Mouse (Mus musculus): Measurements from ENCODE around the gene Rhbdd2.

Gene Rhbdd2

GRCm38 (mm10) chr5:135682942-135683570 lies 50.6 kb downstream of the Rhbdd2 start:
- no peak for DNase-seq

DNA sequence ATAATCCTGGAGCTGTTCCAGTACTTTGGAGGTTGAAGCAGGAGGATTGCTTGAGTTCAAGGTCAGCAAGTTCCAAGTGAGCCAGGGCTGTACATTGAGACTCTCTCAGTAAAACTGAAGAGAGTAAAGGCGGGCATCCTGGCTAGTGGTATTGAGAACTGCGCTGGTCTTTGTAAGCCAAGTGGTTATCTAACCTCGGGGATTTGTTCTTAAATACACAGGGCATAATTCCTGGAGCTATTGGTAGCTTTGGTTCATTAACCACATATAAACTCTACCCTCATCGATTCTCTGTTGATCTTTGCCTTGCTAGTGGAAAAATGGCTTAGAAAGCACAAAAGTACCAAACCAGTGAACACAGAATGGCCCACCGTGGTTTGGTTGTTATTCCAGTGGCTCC lies 58.0 kb downstream of the Rhbdd2 start:
- no peak for DNase-seq

- DNase-seq = no peak
Observed at GRCm38 (mm10) chr5:135691266-135691665, 58.8 kb downstream of the Rhbdd2 start.

DNA sequence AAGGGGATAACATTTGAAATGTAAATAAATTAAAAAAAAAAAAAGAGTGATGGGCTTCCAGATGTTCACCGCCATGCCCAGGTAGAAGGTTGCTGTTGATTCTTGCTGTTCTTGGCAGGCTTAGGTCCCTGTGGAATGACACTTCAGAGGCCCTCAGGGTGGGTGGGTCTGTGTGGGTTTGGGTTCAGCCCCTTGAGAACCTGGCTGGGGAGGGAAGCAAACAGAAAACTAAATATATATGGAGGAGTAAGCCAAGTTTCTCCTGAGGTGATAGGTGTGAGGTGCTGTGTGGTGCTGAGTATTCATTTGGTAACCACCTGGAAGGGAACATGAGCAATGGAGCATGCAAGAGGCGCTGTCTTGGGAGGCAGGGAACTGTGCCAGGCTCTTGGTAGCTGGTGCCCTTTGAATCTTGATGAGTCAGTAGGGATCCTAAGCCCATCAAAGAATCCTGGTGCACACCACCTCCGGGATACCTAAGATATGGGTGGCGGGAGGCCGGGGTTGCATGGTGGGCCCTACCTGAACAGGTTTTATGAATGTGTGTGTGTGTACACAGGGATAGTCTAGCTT lies 60.9 kb downstream of the Rhbdd2 start:
- DNase-seq = peak in 1 of 2 experiments; percentile 37

- DNase-seq = no peak
Observed at GRCm38 (mm10) chr5:135695277-135695721, 62.9 kb downstream of the Rhbdd2 start.

All from cerebellum, postnatal 25 days (tissue).